Mouse (Mus musculus): ENCODE measurements around the gene Sdr42e1.

GRCm38 (mm10) chr8:117670461-117670860 is 3.0 kb downstream of the Sdr42e1 start:
- TF ChIP-seq MAFK (IDR thresholded peaks at IDR 0.05; ENCODE audit: insufficient read depth, low read depth, low read length) (no peak), HCFC1 (IDR thresholded peaks at IDR 0.05; ENCODE audit: borderline replicate concordance, insufficient read depth, low read length) (no peak)
